In the genomic region with DNA sequence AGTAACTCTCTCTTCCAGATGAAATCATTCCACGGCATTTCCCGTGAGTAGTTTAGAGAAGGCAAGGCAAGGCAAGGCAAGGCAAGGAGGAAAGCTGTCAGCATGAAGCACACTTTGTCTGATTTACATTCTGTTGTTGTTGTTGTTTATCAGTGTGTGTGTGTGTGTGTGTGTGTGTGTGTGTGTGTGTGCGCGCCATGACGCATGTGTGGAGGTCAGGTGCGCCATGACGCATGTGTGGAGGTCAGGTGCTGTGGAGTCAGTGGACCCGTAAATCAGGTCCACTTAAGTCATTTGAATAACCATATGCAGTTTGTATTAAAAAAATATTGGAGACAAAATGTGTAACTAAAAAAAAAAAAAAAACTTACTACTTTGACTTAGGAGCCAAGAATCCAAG, we compare ENCODE assay signal across 24 mouse cellular contexts. TPM values are rescaled to one million over a fixed set of nuclear protein-coding genes. Genes with fewer than 3 reads are reported as not detected.
DNase-seq lines count a peak whose midpoint lies in the region; ATAC-seq and TF ChIP-seq lines count a peak whose summit lies in the region.
"Had no signal": no experiment of that assay in that cellular context is flagged by ENCODE, and none has a peak within 500 bp of the region (broad histone marks: within the 10 kb centered on the region; RNA-seq: fewer than 3 reads in every experiment).

No protein-coding gene starts in this region.

- no peak overlapping the region for H3K4me3 ChIP-seq in bone marrow macrophage, adult 2 months (ENCODE audit: insufficient read depth, low read length)
- no peak overlapping the region for H3K4me3 ChIP-seq in intestine, embryonic 16.5 days (ENCODE audit: low read length)
- H3K4me3 ChIP-seq: embryonic facial prominence, embryonic 12.5 days; embryonic facial prominence, embryonic 15.5 days; gastrocnemius, adult 2 months; heart, embryonic 12.5 days; heart, embryonic 15.5 days had no signal

- ATAC-seq in intestine, embryonic 16.5 days, result no peak
- ATAC-seq: forebrain, embryonic 14.5 days; forebrain, postnatal 0 days; hindbrain, postnatal 0 days had no signal

- no peaks in the 10 kb centered on the region for H3K27me3 ChIP-seq in intestine, embryonic 16.5 days (replicated peaks; ENCODE audit: control insufficient read depth, insufficient read depth, low read length)
- H3K27me3 ChIP-seq: embryonic facial prominence, embryonic 12.5 days; embryonic facial prominence, embryonic 15.5 days; heart, embryonic 12.5 days; heart, embryonic 15.5 days had no signal

- H3K36me3 ChIP-seq in intestine, embryonic 16.5 days (ENCODE audit: control insufficient read depth, insufficient read depth, low read length), result no peaks in the 10 kb centered on the region
- H3K36me3 ChIP-seq: embryonic facial prominence, embryonic 12.5 days; embryonic facial prominence, embryonic 15.5 days had no signal

- H3K9ac ChIP-seq in intestine, embryonic 16.5 days (ENCODE audit: low read depth, low read length), result no peak overlapping the region
- H3K9ac ChIP-seq: embryonic facial prominence, embryonic 12.5 days; embryonic facial prominence, embryonic 15.5 days; forebrain, postnatal 0 days; heart, embryonic 12.5 days; heart, embryonic 15.5 days; hindbrain, embryonic 14.5 days had no signal

- H3K9me3 ChIP-seq in intestine, embryonic 16.5 days (ENCODE audit: control insufficient read depth, low read length), result no peaks in the 10 kb centered on the region
- H3K9me3 ChIP-seq: embryonic facial prominence, embryonic 12.5 days; embryonic facial prominence, embryonic 15.5 days; heart, embryonic 12.5 days; heart, embryonic 15.5 days had no signal

- peak; percentile 54 for DNase-seq in heart, adult 11 months
- DNase-seq in heart, postnatal 10 days, result no peak
- peak; percentile 56 to 63 for DNase-seq in B cell, adult 2 months
- no peak for DNase-seq in urinary bladder, postnatal 4 days (ENCODE audit: low spot score in 2 of 2)
- DNase-seq: adrenal gland, adult 2 months; adrenal gland, postnatal 14 days; cerebellum, adult 18-20 months; cerebellum, adult 9-10 months; cerebellum, postnatal 25 days; forebrain, postnatal 0 days; gastrocnemius, adult 2 months; gastrocnemius, postnatal 14 days; heart, adult 18-20 months; heart, postnatal 14 days; heart, postnatal 4 days had no signal

- H3K4me1 ChIP-seq in bone marrow macrophage, adult 2 months (ENCODE audit: control insufficient read depth, insufficient read depth, low read length), result peaks cover 45% of the 10 kb centered on the region
- H3K4me1 ChIP-seq in intestine, embryonic 16.5 days (ENCODE audit: control insufficient read depth, insufficient read depth, low read length), result no peaks in the 10 kb centered on the region
- H3K4me1 ChIP-seq: embryonic facial prominence, embryonic 12.5 days; embryonic facial prominence, embryonic 15.5 days had no signal

- no peak for TF ChIP-seq POLR2A in bone marrow macrophage, adult 2 months (IDR thresholded peaks at IDR 0.05; ENCODE audit: borderline replicate concordance, low read depth, low read length)

- WGBS in intestine, embryonic 16.5 days, result 91% methylated on average over 8 of the region's 8 CpGs

- H3K4me2 ChIP-seq in intestine, embryonic 16.5 days (ENCODE audit: low read depth, low read length), result no peak overlapping the region
- H3K4me2 ChIP-seq: embryonic facial prominence, embryonic 12.5 days; embryonic facial prominence, embryonic 15.5 days; heart, embryonic 12.5 days; heart, embryonic 15.5 days; hindbrain, embryonic 14.5 days had no signal

- intact Hi-C loops in heart, postnatal 10 days (cut with DNase I), result no loop called here

- TF ChIP-seq CTCF in bone marrow macrophage, adult 2 months (IDR thresholded peaks at IDR 0.05; ENCODE audit: low read depth, low read length), result no peak

- H3K27ac ChIP-seq in bone marrow macrophage, adult 2 months (ENCODE audit: insufficient read depth, low read depth, low read length), result peak overlapping the region; percentile 76
- no peak overlapping the region for H3K27ac ChIP-seq in intestine, embryonic 16.5 days (ENCODE audit: low read length)
- H3K27ac ChIP-seq: embryonic facial prominence, embryonic 12.5 days; embryonic facial prominence, embryonic 15.5 days; gastrocnemius, adult 2 months; hindbrain, embryonic 14.5 days; hindbrain, postnatal 0 days had no signal

RNA-seq across cellular contexts. Expression of gene S1pr1, which starts 11.2 kb away (rescaled TPM):
- total RNA-seq in heart, postnatal 10 days (2021), result 10 to 100 TPM; 74.8 to 95.8 TPM
- 48.7 and 58.0 TPM in 2 replicates for polyA plus RNA-seq in bone marrow macrophage, adult 2 months (2012; ENCODE audit: insufficient read depth, insufficient read length, missing spikeins)
- 13.8 and 14.3 TPM in 2 replicates for polyA plus RNA-seq in intestine, embryonic 16.5 days (2015; fragmentation: Nextera tagmentation; extraction: Ambion mirVana)

Comparison
In these comparisons a context has a peak if more than half of its experiments do, and no peak if none do; other contexts are left out.
1. DNase-seq: peak in heart, adult 11 months (single experiment) and B cell, adult 2 months (2 of 2); none in heart, postnatal 10 days (0 of 2) and urinary bladder, postnatal 4 days (0 of 2).